Mouse (Mus musculus): Measurements from ENCODE around the gene Stac. TPM values are rescaled to one million over a fixed set of nuclear protein-coding genes. Genes with fewer than 3 reads are reported as not detected.

Stac gene
- polyA plus RNA-seq, 3 experiments from 2014 or later = not detected

GRCm38 (mm10) chr9:111514586-111515473, 175.3 kb downstream of the Stac start:
- no peak for ATAC-seq

All from inflammation-experienced regulatory T-cells, adult 6 months (primary cell).